Mouse (Mus musculus) skeletal muscle tissue, adult 2 months (tissue): Measurements from ENCODE around the gene Camk2g.
"Not testable (repeated sequence)": the region's sequence is repeated elsewhere in the genome, so short reads cannot be mapped to it uniquely, and the experiment has no call there.

ENCODE experiments used
- DNase-seq: peaks from one replicate; pipeline ENCODE4 v3.0.0-alpha.2; 2012; ENCODE audit warnings: low read depth, low spot score

The Camk2g gene

DNA sequence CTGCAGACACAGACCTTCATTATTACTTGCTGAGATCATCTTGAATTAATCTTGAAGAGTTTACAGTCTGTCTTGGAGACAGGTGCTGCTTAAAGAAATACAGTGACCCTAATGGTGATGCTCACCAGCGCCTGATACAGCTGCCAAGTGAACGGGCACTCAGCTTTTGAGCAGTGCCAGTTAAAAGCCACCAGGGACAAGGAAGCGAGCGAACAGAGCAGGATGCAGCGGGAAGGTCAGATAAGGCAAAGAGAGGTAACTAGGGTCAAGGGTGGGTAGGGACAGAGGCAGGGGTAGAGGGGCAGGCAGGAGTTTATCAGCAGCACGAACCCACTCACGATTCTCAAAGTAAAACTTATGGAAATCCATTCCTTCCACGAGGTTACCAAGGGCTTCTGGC is 55.4 kb downstream of the Camk2g start:
- DNase-seq, result no peak

- no peak for DNase-seq
These were observed 56.6 kb downstream of the Camk2g start for GRCm38 (mm10) chr14:20737306-20737705.

DNA sequence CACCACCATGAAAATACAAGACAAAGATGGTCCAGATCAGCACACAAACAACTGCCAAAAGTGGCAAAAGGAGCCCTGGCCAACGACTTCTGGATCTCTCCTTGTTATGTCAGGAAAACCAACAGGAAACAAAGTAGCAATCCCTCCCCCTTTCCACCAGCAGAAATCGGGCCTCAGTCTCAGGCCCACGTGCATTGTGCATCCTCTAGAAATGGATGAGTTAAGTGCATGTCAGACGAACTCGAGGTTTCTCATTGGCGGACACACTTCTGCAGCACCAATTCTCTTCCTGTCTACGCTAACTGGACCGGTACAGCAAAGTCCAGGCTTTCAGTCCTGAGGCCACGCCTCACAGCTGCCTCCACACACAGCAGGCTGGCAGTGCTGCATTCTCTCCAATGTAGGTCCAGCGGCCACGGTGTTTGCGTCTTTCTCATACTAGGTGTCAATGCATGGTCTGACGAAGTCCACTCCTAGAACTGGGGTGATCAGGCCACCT is 57.9 kb downstream of the Camk2g start:
- DNase-seq, result no peak

DNA sequence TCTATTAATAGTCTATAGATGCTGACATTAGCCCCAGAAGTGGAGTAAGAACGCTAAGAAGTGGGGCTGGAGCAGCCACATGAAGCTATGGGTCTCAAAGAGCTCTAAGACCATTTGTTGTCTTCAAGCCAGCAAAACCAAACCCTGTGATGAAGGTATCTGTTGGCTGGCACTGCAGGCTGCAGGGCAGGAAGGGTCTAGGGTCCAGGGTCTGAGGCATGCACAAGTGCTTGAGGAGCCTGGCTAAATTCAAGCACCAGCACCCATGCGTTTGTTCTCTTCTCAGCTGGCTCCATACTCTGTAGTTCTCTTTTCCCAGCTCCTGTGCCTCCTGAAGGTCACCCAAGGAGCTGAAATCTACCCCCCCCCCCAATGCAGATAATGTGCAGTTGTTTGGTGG is 58.8 kb downstream of the Camk2g start:
- no peak for DNase-seq

GRCm38 (mm10) chr14:20733952-20734774 is 59.7 kb downstream of the Camk2g start, which contains the start of gene Ndst2:
Gene Ndst2 (minus strand): TSS chr14:20734562.
- DNase-seq, result peak; percentile 85

DNA sequence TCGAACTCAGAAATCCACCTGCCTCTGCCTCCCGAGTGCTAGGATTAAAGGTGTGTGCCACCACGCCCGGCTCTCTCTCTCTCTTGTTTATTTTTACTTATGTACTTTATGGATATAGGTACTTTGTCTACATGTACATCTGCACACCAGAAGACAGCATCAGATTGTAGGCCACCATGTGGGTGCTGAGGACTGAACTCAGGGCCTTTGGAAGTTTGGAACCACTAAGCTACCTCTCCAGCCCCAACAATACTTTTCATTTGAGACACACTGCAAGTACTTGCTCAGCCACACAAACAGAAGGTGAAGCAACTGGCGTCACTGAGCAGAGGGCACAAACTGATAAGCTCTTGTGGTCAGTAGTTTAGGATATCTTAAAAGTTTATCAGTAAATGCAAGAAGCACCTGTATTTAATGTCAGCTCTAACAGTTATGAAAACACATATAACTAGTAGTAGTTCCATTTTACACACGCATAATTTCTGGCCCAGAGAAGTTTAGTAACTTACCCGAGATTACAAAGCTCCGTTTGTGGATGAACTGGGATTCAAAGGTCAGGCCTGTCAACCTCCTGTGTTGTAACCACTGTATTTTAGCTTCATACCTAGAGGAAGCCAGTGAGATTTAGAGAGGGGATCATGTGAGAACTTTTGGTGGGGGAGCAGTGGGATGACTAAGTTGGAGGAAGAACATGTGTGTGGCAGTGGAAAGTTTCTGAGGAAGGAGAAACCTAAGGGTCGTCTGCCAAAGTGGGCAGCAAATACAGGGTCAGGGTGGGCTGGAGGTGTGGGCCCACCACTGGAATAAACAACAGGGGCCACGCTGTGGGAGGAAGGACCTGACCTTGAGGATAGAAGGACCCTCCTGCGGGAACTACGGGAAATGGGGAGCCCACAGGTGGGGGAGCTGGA is 60.6 kb downstream of the Camk2g start:
- no peak for DNase-seq

DNA sequence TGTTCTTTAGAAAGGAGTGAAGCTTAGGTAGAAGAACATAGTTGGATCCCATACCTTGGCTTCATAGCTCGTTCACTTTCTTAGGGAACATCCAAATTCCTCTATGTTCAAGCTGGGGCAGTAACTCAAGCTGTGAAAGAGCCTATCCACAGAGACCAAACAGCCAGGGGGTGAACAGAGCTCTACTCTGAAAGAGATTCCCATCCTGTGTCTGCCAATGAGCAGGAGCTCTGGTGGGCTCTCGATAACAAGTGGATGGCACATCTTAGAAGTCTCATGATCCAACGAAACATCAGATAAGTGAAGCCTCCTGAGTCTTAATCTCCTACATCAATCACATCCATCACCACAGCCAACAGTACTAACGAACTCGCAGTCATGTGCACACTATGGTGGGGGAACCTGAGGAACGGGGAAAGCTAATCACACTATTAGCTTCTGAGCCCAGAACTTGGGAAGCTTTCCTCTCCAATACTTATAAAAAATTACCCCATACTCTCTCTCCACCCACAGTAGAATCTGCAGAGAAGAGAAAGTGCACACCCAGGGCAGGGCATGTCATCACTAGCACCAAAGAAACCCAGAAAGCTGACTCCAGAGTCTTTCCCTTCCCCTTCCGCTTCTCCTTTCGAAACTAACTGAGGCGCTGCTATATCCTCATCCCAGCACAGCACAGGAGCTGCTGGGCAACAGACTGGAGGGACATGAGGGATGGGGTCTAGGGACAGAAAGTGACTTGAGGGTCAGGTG is 62.9 kb downstream of the Camk2g start:
- no peak for DNase-seq

- DNase-seq, result no peak
These were observed 64.0 kb downstream of the Camk2g start for GRCm38 (mm10) chr14:20729871-20730270.

DNA sequence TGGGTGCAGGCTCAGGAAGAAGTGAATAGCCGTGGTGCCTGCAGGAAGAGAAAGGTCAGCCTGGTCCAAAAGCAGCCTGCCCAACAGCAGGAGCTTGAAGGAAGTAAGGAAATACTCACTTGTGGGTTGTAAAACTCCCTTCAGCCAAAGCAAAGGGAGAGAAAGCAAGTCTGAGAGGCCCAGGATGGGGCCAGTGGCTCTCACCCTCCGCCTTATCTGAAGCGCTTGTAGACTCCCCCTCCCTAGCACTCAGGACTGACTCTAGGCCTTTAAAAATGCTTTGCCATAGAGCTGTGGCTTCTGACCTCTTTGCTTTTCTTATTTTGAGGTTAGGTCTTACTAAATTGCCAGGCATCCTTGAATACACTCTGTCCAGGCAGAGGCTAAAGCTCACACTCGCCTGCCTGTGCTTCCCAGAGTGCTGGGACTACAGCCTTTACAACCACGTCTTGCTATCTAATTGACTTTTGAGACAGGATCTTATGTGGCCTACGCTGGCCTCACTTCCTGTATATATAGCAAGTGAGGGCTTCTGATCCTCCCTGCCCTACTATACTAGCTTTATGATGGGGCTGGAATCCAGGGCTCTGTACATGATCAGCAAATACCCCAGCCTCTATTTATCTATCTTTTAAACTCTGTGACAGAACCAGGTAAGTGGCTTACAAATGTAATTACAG is 68.1 kb downstream of the Camk2g start:
- DNase-seq, result no peak

GRCm38 (mm10) chr14:20724043-20724442 is 69.8 kb downstream of the Camk2g start:
- DNase-seq, result no peak

GRCm38 (mm10) chr14:20723006-20723405 is 70.9 kb downstream of the Camk2g start:
- DNase-seq, result no peak

DNA sequence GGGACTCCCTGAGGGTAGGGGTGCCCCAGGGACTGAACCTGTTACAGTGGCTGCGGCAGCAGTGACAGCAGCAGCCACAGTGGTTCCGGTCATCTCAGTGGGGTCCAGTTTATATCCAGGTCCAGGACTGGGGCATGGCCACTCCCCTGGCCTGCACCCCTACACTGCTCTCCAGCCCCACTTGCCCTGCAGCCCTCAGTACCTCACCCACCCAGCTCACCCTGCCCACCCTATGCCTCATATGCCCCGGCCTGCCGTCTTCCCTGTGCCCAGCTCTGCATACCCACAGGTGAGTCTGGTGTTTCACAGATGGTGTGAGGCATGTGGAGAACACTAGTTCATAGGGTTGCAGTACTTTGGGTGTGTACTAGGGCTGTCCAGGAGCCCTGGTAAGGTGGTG is 72.5 kb downstream of the Camk2g start:
- DNase-seq, result no peak

DNA sequence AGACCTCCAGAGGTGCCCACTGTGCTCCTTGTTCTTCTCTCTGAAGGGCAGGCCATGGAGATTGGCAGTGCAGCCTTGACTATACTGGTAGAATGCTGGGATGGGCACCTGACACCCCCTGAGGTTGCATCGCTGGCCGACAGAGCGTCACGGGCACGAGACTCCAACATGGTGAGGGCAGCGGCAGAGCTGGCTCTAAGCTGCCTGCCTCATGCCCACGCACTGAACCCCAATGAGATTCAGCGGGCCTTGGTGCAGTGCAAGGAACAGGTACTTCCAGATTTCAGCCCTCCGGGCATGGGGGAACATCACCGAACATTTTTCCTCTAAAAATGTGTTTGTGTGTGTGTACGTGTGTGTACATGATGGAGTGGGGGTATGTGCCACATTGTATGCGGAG is 74.1 kb downstream of the Camk2g start:
- DNase-seq, result no peak

DNA sequence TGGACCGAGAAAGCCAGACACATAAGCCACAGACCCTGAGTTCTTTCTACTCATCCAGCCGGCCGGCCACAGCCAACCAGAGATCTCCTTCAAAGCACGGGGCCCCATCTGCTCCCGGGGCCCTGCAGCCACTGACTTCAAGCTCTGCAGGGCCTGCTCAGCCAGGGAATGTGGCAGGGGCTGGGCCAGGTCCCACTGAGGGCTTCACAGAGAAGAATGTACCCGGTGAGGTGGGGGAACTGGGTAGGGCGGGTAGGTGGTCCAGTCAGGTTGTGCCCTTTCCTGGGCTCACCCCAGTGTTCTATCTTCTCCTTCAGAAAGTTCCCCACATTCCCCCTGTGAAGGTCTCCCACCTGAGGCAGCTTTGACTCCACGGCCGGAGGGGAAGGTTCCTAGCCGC is 75.4 kb downstream of the Camk2g start:
- no peak for DNase-seq

GRCm38 (mm10) chr14:20713832-20714231 is 80.1 kb downstream of the Camk2g start:
- no peak for DNase-seq

GRCm38 (mm10) chr14:20708239-20708638 is 85.6 kb downstream of the Camk2g start:
- DNase-seq, result no peak

DNA sequence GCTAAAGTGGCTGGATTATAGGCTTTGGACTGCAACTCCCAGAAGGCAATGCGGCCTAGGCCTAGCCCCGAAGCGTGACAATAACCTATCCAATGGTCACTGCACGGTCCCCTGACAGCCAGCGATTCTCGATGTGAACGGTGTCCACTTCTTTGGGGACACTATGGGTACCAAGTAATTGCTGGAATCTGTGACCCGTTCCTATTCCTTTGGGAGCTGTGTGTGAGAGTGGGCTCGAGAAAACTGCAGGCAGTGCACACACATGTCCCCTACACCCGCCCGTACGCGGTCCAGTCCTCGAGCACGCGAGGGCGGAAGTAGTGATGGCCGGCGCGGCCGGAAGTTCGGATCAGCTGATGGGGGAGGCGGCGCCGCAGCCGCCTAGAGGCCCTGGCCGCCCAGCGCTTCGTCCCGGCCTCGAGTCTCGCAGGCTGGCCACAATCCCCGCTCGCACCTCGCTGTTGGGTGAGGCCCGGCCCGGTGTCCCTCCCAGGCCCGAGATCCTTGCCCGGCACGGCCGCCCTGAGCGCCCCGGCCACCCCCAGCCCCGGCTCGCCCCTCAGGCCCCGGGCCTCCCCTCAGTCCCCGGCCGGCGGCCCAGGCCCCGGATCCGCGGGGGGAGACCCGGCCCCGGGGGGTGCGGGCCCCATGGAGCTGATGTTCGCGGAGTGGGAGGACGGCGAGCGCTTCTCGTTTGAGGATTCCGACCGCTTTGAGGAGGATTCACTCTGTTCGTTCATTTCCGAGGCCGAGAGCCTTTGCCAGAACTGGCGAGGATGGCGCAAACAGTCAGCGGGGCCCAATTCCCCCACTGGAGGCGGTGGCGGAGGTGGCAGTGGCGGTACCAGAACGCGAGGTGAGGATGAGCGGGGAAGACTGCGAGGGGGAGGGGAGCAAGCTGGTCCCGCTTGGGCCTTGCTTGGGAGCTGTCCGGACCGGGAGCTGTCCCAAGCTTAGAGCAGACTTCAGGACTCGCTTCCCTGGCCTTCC is 86.4 kb downstream of the Camk2g start, which contains the start of gene Zswim8:
Gene Zswim8 (plus strand): TSS at position 352 of the 990 bp plus-strand sequence.
- DNase-seq, result peak; percentile 80

- not testable (repeated sequence) for DNase-seq
These were observed 90.4 kb downstream of the Camk2g start for GRCm38 (mm10) chr14:20703461-20703860.

DNA sequence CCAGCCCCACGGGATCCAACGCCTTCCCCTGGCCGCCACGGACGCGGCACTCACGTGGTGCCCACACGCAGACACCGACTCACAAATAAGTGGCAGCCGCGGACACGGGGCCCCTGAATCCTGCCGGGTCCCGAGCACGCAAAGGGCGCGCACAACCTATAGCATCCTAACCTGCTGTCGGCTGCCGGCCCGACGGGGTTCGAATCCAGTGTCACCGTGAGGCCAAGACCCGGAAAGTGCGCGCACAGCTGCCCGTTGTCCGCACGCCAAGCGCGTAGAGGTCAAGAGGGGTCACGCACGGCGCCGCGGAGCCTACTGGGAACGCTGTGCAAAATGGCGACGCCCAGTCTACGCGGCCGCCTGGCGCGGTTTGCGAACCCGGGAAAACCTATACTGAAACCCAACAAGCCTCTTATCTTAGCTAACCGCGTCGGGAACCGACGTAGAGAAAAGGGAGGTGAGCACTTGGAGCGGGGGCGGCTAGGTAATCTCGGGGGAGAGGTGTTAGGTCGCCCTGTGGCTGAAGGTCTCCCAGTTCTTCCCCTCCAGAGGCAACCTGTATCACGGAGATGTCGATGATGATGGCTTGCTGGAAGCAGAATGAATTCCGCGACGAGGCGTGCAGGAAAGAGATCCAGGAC is 91.0 kb downstream of the Camk2g start, which contains the start of gene Chchd1:
Gene Chchd1 (plus strand): TSS at position 266 of the 641 bp plus-strand sequence.
- peak; percentile 79 for DNase-seq
